Mouse (Mus musculus): ENCODE measurements around the gene Tnfrsf13c. TPM values are rescaled to one million over a fixed set of nuclear protein-coding genes. Genes with fewer than 3 reads are reported as not detected.

The Tnfrsf13c gene
- polyA plus RNA-seq, 1 experiment from 2014 or later = 0.15 TPM

GRCm38 (mm10) chr15:82177743-82178290 is 46.4 kb downstream of the Tnfrsf13c start:
- peaks cover 7% of the 10 kb centered on the region; the same call in 1 of the 2 replicates for H3K9me3 ChIP-seq
- H3K9ac ChIP-seq = no peak overlapping the region
- no peaks in the 10 kb centered on the region for H3K27me3 ChIP-seq (replicated peaks)
- no peak for ATAC-seq (ENCODE audit: extremely low read depth, insufficient number of reproducible peaks, low FRiP score, low TSS enrichment)
- 90% methylated on average over 7 of the region's 7 CpGs for WGBS
- peaks cover 96% of the 10 kb centered on the region for H3K36me3 ChIP-seq
- no peak overlapping the region for H3K4me3 ChIP-seq
- no peak overlapping the region for H3K4me2 ChIP-seq
- no peak overlapping the region for H3K27ac ChIP-seq (replicated peaks)
- peaks cover 23% of the 10 kb centered on the region for H3K4me1 ChIP-seq

GRCm38 (mm10) chr15:82175091-82175490 is 49.1 kb downstream of the Tnfrsf13c start:
- H3K4me3 ChIP-seq = no peak overlapping the region
- H3K9ac ChIP-seq = no peak overlapping the region
- no peaks in the 10 kb centered on the region for H3K27me3 ChIP-seq (replicated peaks)
- H3K4me1 ChIP-seq = peaks cover 15% of the 10 kb centered on the region
- no peak for ATAC-seq (ENCODE audit: extremely low read depth, insufficient number of reproducible peaks, low FRiP score, low TSS enrichment)
- H3K9me3 ChIP-seq = no peaks in the 10 kb centered on the region
- peaks cover 95% of the 10 kb centered on the region for H3K36me3 ChIP-seq
- 90% methylated on average over 9 of the region's 9 CpGs for WGBS
- no peak overlapping the region for H3K4me2 ChIP-seq
- no peak overlapping the region for H3K27ac ChIP-seq (replicated peaks)

- no peak overlapping the region for H3K9ac ChIP-seq
- H3K9me3 ChIP-seq = no peaks in the 10 kb centered on the region
- no peak for ATAC-seq (ENCODE audit: extremely low read depth, insufficient number of reproducible peaks, low FRiP score, low TSS enrichment)
- peaks cover 75% of the 10 kb centered on the region for H3K36me3 ChIP-seq
- H3K27ac ChIP-seq (replicated peaks) = 0 out of 2 replicates have a peak overlapping the region, but pooled peaks have one; percentile 29
- H3K4me1 ChIP-seq = peaks cover 37% of the 10 kb centered on the region
- H3K4me2 ChIP-seq = no peak overlapping the region
- no peak overlapping the region for H3K4me3 ChIP-seq
- WGBS = 67% methylated on average over 8 of the region's 8 CpGs
- H3K27me3 ChIP-seq (replicated peaks) = no peaks in the 10 kb centered on the region
Observed at GRCm38 (mm10) chr15:82172648-82173047, 51.5 kb downstream of the Tnfrsf13c start.

MicroRNAs encoded within 50 kb of the gene (microRNA counts, 519-probe panel; counts per million panel counts)
- 209 counts per million, percentile 61 among the panel's probes with 10 or more counts for microRNA mmu-miR-33

Small RNA genes lying within 50 kb of the gene (microRNA-seq; reads per million reads assigned to microRNA genes)
- gene Mir33 = 42.6 reads per million, percentile 43 among the genes with 10 or more reads in this experiment

Other genes starting within 250 kb of the Tnfrsf13c start
- gene 1700029P11Rik, start 243.8 kb downstream of the Tnfrsf13c start, polyA plus RNA-seq (2015; fragmentation: Nextera tagmentation; extraction: Ambion mirVana) = not detected in 2 replicates
- gene Xrcc6, start 236.5 kb downstream of the Tnfrsf13c start, polyA plus RNA-seq (2015; fragmentation: Nextera tagmentation; extraction: Ambion mirVana) = 71.3 and 72.9 TPM in 2 replicates
- 19.1 and 20.0 TPM in 2 replicates for gene Desi1, start 190.5 kb downstream of the Tnfrsf13c start, polyA plus RNA-seq (2015; fragmentation: Nextera tagmentation; extraction: Ambion mirVana)
- 167 and 192 TPM in 2 replicates for gene Snu13, start 176.8 kb downstream of the Tnfrsf13c start, polyA plus RNA-seq (2015; fragmentation: Nextera tagmentation; extraction: Ambion mirVana)
- not detected in 2 replicates for gene 4930407I10Rik, start 165.2 kb downstream of the Tnfrsf13c start, polyA plus RNA-seq (2015; fragmentation: Nextera tagmentation; extraction: Ambion mirVana)
- not detected in 2 replicates for gene Mei1, start 154.4 kb downstream of the Tnfrsf13c start, polyA plus RNA-seq (2015; fragmentation: Nextera tagmentation; extraction: Ambion mirVana)
- 9.0 and 9.6 TPM in 2 replicates for gene Ccdc134, start 96.4 kb downstream of the Tnfrsf13c start, polyA plus RNA-seq (2015; fragmentation: Nextera tagmentation; extraction: Ambion mirVana)
- 89.4 and 92.6 TPM in 2 replicates for gene Srebf2, start 77.2 kb downstream of the Tnfrsf13c start, polyA plus RNA-seq (2015; fragmentation: Nextera tagmentation; extraction: Ambion mirVana)
- 0.17 and 0.21 TPM in 2 replicates for gene Shisa8, start 11.6 kb downstream of the Tnfrsf13c start, polyA plus RNA-seq (2015; fragmentation: Nextera tagmentation; extraction: Ambion mirVana)
- 61.5 and 71.1 TPM in 2 replicates for gene Cenpm, start 20.4 kb upstream of the Tnfrsf13c start, polyA plus RNA-seq (2015; fragmentation: Nextera tagmentation; extraction: Ambion mirVana)
- gene 1500009C09Rik, start 28.0 kb upstream of the Tnfrsf13c start, polyA plus RNA-seq (2015; fragmentation: Nextera tagmentation; extraction: Ambion mirVana) = 0.09 TPM in 1 of 2 replicates, not detected in the other
- gene Sept3, start 50.5 kb upstream of the Tnfrsf13c start, polyA plus RNA-seq (2015; fragmentation: Nextera tagmentation; extraction: Ambion mirVana) = 4.5 and 6.0 TPM in 2 replicates
- gene Wbp2nl, start 74.6 kb upstream of the Tnfrsf13c start, polyA plus RNA-seq (2015; fragmentation: Nextera tagmentation; extraction: Ambion mirVana) = 0.37 and 0.49 TPM in 2 replicates
- gene Naga, start 114.6 kb upstream of the Tnfrsf13c start, polyA plus RNA-seq (2015; fragmentation: Nextera tagmentation; extraction: Ambion mirVana) = 42.2 and 44.7 TPM in 2 replicates
- gene Pheta2, start 114.6 kb upstream of the Tnfrsf13c start, polyA plus RNA-seq (2015; fragmentation: Nextera tagmentation; extraction: Ambion mirVana) = 9.2 TPM in 2 replicates
- 334 and 366 TPM in 2 replicates for gene Smdt1, start 114.6 kb upstream of the Tnfrsf13c start, polyA plus RNA-seq (2015; fragmentation: Nextera tagmentation; extraction: Ambion mirVana)
- gene Ndufa6, start 130.0 kb upstream of the Tnfrsf13c start, polyA plus RNA-seq (2015; fragmentation: Nextera tagmentation; extraction: Ambion mirVana) = 473 and 541 TPM in 2 replicates
- 9.0 and 12.4 TPM in 2 replicates for gene Cyp2d22, start 155.9 kb upstream of the Tnfrsf13c start, polyA plus RNA-seq (2015; fragmentation: Nextera tagmentation; extraction: Ambion mirVana)
- not detected in 2 replicates for gene Cyp2d11, start 169.7 kb upstream of the Tnfrsf13c start, polyA plus RNA-seq (2015; fragmentation: Nextera tagmentation; extraction: Ambion mirVana)
- 0.48 and 1.2 TPM in 2 replicates for gene Cyp2d10, start 182.8 kb upstream of the Tnfrsf13c start, polyA plus RNA-seq (2015; fragmentation: Nextera tagmentation; extraction: Ambion mirVana)
- gene Cyp2d9, start 209.1 kb upstream of the Tnfrsf13c start, polyA plus RNA-seq (2015; fragmentation: Nextera tagmentation; extraction: Ambion mirVana) = not detected in 2 replicates

Measured in heart, embryonic 13.5 days (tissue).